Mouse (Mus musculus) lung, embryonic 14.5 days (tissue): Measurements from ENCODE around the gene Kcnk10. TPM values are rescaled to one million over a fixed set of nuclear protein-coding genes. Genes with fewer than 3 reads are reported as not detected.

Experiments used
- ATAC-seq: fragments of 200-750 bp; cut with Nextera tagmentation; 2 replicates; pipeline ENCODE4 v1.8.0; 2017; ENCODE audit warnings: mild to moderate bottlenecking, moderate TSS enrichment, moderate library complexity; ENCODE audit not compliant: insufficient read depth
- DNase-seq: peaks from one replicate; pipeline ENCODE4 v3.0.0-alpha.2; 2015
- H3K27ac ChIP-seq: fragments of 300-500 bp; sonication (generic); 2 replicates; pipeline ENCODE4 v1.5.1; 2014; ENCODE audit warnings: low read depth, mild to moderate bottlenecking, moderate library complexity
- H3K27me3 ChIP-seq: fragments of 300-500 bp; sonication (generic); 2 replicates; pipeline ENCODE4 v1.6.1; 2014; ENCODE audit warnings: low read length, control low read depth; ENCODE audit not compliant: insufficient read depth
- H3K36me3 ChIP-seq: fragments of 300-500 bp; sonication (generic); 2 replicates; pipeline ENCODE4 v1.6.1; 2014; ENCODE audit warnings: control low read depth; ENCODE audit not compliant: insufficient read depth
- H3K4me1 ChIP-seq: fragments of 300-500 bp; sonication (generic); 2 replicates; pipeline ENCODE4 v1.6.1; 2014; ENCODE audit warnings: antibody characterized with exemption, control low read depth; ENCODE audit not compliant: insufficient read depth
- H3K4me2 ChIP-seq: fragments of 300-500 bp; sonication (generic); 2 replicates; pipeline ENCODE4 v1.6.1; 2014; ENCODE audit warnings: mild to moderate bottlenecking
- H3K4me3 ChIP-seq: fragments of 300-500 bp; sonication (generic); 2 replicates; pipeline ENCODE4 v1.5.1; 2014; ENCODE audit warnings: low read depth, low read length
- H3K9ac ChIP-seq: fragments of 300-500 bp; sonication (generic); 2 replicates; pipeline ENCODE4 v1.6.1; 2014
- H3K9me3 ChIP-seq: fragments of 300-500 bp; sonication (generic); 2 replicates; pipeline ENCODE4 v1.6.1; 2016; ENCODE audit warnings: low read depth, low read length, control low read depth
- CTCF ChIP-seq: IDR thresholded peaks from 2 replicates; pipeline ENCODE4 v1.5.1; 2016; ENCODE audit warnings: antibody characterized with exemption, low read depth
- WGBS: fragments of 180-500 bp; shearing (Covaris S2); extraction: QIAGEN DNeasy Blood & Tissue Kit; methylation state at CpG from one replicate; pipeline ENCODE4 v1.1.7; 2014; 5-methylcytosine and 5-hydroxymethylcytosine counted together
- polyA plus RNA-seq: library from polyadenylated mRNA; unstranded; fragments of >200 nt; fragmentation: Nextera tagmentation; extraction: Ambion mirVana; gene quantifications from 2 replicates; pipeline ENCODE4 v1.2.1, GENCODE M21; 2014

The Kcnk10 gene
- polyA plus RNA-seq, 1 experiment from 2014 or later, result 0.03 TPM

DNA sequence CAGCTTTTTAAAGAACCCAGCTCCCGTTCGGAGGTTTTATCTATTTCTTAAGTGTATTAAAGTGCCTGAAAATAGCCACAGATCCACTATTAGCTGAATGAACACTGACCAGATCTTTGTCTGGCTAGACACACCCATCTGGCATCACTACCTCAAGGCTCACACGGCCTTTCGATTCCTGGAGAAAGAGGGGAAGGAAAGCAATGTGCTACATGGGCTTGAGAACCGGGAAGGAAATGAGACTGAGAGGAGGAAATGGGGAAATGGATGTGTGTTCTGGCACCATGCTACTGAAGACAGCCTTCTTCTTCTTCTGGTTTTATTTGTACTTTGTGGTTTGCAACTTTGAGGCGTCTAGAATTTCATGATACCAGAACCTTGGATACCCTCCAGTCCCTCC, 8.7 kb downstream of the Kcnk10 start:
- TF ChIP-seq CTCF, result no peak
- DNase-seq, result no peak

GRCm38 (mm10) chr12:98567877-98568276, 10.2 kb downstream of the Kcnk10 start:
- no peak for ATAC-seq
- no peaks in the 10 kb centered on the region for H3K4me1 ChIP-seq
- H3K27me3 ChIP-seq, result 0 out of 2 replicates have a peak, but pooled peaks cover 6% of the 10 kb centered on the region
- H3K9ac ChIP-seq, result no peak overlapping the region
- WGBS, result 61% methylated on average over 6 of the region's 6 CpGs
- DNase-seq, result no peak
- H3K4me3 ChIP-seq, result no peak overlapping the region
- no peak overlapping the region for H3K27ac ChIP-seq
- H3K36me3 ChIP-seq, result no peaks in the 10 kb centered on the region
- no peak overlapping the region for H3K4me2 ChIP-seq
- H3K9me3 ChIP-seq, result no peaks in the 10 kb centered on the region
- no peak for TF ChIP-seq CTCF

More for the DNA sequence above, 8.7 kb downstream of the Kcnk10 start:
- Histone ChIP-seq H3K4me3 (no peak overlapping the region), H3K9ac (no peak overlapping the region), H3K36me3 (no peaks in the 10 kb centered on the region), H3K27ac (no peak overlapping the region), H3K4me2 (no peak overlapping the region), H3K27me3 (peaks cover 20% of the 10 kb centered on the region), H3K4me1 (no peaks in the 10 kb centered on the region), H3K9me3 (no peaks in the 10 kb centered on the region)
- WGBS, result 63% methylated on average over 6 of the region's 6 CpGs
- ATAC-seq, result no peak

DNA sequence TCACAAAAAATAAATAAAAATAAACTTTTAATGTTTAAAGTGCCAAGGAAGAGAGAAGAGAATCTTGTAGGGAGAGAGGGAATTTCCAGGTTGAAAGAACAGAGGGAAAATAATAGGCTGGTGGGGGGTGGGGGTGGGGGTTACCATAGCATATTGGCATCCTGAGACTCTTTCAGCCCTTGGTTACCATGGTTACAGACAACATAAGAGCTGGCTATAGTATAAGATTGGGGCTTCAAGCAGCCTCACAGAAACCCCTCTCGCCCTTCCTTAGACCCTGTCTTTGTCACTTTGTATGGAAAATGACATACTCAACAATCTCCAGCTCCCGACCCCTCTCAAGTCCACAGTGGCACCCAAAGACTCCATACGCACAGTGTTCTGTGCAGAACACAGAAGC, 13.7 kb downstream of the Kcnk10 start:
- 68% methylated on average over 3 of the region's 3 CpGs for WGBS

GRCm38 (mm10) chr12:98563261-98563660, 14.8 kb downstream of the Kcnk10 start:
- WGBS, result 81% methylated on average over 4 of the region's 4 CpGs
- H3K9ac ChIP-seq, result no peak overlapping the region
- H3K4me2 ChIP-seq, result no peak overlapping the region
- H3K27ac ChIP-seq, result no peak overlapping the region
- H3K36me3 ChIP-seq, result no peaks in the 10 kb centered on the region
- H3K4me3 ChIP-seq, result no peak overlapping the region
- no peak for ATAC-seq
- no peaks in the 10 kb centered on the region for H3K4me1 ChIP-seq
- TF ChIP-seq CTCF, result no peak
- no peak for DNase-seq
- H3K27me3 ChIP-seq, result no peaks in the 10 kb centered on the region
- H3K9me3 ChIP-seq, result no peaks in the 10 kb centered on the region

More for the DNA sequence above, 13.7 kb downstream of the Kcnk10 start:
- Histone ChIP-seq H3K4me2 (no peak overlapping the region), H3K27me3 (no peaks in the 10 kb centered on the region), H3K4me1 (no peaks in the 10 kb centered on the region), H3K36me3 (no peaks in the 10 kb centered on the region), H3K9ac (no peak overlapping the region), H3K4me3 (no peak overlapping the region), H3K9me3 (no peaks in the 10 kb centered on the region), H3K27ac (no peak overlapping the region)
- ATAC-seq (no peak), DNase-seq (no peak)
- TF ChIP-seq CTCF, result no peak

DNA sequence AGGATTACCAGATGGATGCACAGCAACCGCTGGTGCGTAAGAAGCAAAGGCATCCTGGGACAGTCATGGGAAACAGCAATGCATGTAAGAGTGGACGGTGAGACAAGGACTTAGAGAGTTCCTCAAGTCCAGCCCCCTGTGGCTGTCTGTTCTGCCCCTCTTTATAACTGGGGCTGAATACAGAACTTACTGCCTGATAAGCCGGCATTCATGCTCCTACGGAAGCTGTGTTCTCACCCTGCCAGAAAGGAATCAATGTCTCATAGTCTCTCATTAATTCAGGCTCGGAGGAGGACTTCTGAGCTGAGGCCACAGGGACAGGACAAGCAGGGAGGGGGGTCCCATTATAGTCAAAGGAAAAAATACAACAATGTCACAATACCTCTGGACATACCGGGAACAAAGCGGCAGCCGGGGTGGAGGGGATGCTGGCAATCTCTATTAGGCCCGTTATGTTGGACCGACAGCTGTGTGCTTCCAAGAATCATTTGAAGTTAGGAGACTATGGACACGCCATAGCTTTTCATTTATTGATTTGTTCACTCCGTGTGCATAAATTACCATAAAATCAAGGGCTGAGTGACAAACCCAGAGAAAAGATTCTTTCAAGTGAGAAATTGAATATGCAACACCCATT, 15.7 kb downstream of the Kcnk10 start:
- no peaks in the 10 kb centered on the region for H3K27me3 ChIP-seq
- DNase-seq, result no peak
- TF ChIP-seq CTCF, result no peak
- H3K27ac ChIP-seq, result no peak overlapping the region
- H3K9ac ChIP-seq, result no peak overlapping the region
- no peak overlapping the region for H3K4me3 ChIP-seq
- no peaks in the 10 kb centered on the region for H3K9me3 ChIP-seq
- H3K36me3 ChIP-seq, result no peaks in the 10 kb centered on the region
- no peak for ATAC-seq
- no peaks in the 10 kb centered on the region for H3K4me1 ChIP-seq
- no peak overlapping the region for H3K4me2 ChIP-seq
- 81% methylated on average over 13 of the region's 13 CpGs for whole genome bisulfite sequencing

DNA sequence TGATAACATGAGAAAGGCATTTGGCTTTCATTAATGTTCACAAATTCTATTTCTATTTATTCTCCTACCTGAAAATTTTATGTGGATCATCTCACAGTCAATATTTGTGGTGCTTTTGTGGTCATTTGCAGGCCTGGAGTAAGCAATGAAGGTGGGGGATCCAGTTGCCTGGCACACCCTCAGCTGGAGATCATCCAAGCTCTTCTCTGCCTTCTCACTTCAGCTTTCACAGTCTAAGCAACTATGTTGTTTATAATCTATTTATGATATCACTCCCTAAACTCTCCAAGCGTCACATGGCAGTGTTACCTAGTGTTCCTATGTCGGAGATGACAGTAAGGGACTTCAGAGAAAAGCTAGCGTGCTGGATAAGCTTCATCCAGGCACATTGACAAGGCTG, 18.1 kb downstream of the Kcnk10 start:
- ATAC-seq (no peak), DNase-seq (no peak)
- 59% methylated on average over 3 of the region's 3 CpGs for WGBS

GRCm38 (mm10) chr12:98557013-98557677, 21.0 kb downstream of the Kcnk10 start:
- TF ChIP-seq CTCF, result no peak
- no peak for ATAC-seq
- H3K4me3 ChIP-seq, result no peak overlapping the region
- no peak overlapping the region for H3K4me2 ChIP-seq
- 68% methylated on average over 7 of the region's 7 CpGs for WGBS
- no peaks in the 10 kb centered on the region for H3K27me3 ChIP-seq
- no peaks in the 10 kb centered on the region for H3K36me3 ChIP-seq
- no peaks in the 10 kb centered on the region for H3K4me1 ChIP-seq
- H3K9me3 ChIP-seq, result no peaks in the 10 kb centered on the region
- no peak overlapping the region for H3K9ac ChIP-seq
- no peak for DNase-seq
- H3K27ac ChIP-seq, result no peak overlapping the region

More for the DNA sequence above, 18.1 kb downstream of the Kcnk10 start:
- no peak for TF ChIP-seq CTCF
- Histone ChIP-seq H3K27ac (no peak overlapping the region), H3K36me3 (no peaks in the 10 kb centered on the region), H3K4me3 (no peak overlapping the region), H3K4me2 (no peak overlapping the region), H3K9me3 (no peaks in the 10 kb centered on the region), H3K27me3 (no peaks in the 10 kb centered on the region), H3K9ac (no peak overlapping the region), H3K4me1 (no peaks in the 10 kb centered on the region)
